Comparison of ENCODE assay signal across 28 mouse cellular contexts in genomic region chr7:114161101-114161500, GRCm38 (mm10). TPM values are rescaled to one million over a fixed set of nuclear protein-coding genes. Genes with fewer than 3 reads are reported as not detected.
DNase-seq lines count a peak whose midpoint lies in the region; ATAC-seq and TF ChIP-seq lines count a peak whose summit lies in the region.
"Had no signal": no experiment of that assay in that cellular context is flagged by ENCODE, and none has a peak within 500 bp of the region (broad histone marks: within the 10 kb centered on the region; RNA-seq: fewer than 3 reads in every experiment).

No protein-coding gene starts in this region.

- no peaks in the 10 kb centered on the region for H3K36me3 ChIP-seq in thymus, adult 2 months (ENCODE audit: control insufficient read depth, insufficient read depth, low read length)
- H3K36me3 ChIP-seq: embryonic facial prominence, embryonic 13.5 days; forebrain, embryonic 12.5 days; hindbrain, embryonic 12.5 days; limb, embryonic 12.5 days; midbrain, embryonic 13.5 days; neural tube, embryonic 13.5 days had no signal

- ATAC-seq in hematopoietic stem cell, adult 5-6 weeks (replicated peaks in 1 of 2; ENCODE audit: insufficient read depth in 1 of 2, low FRiP score in 2 of 2, low TSS enrichment in 1 of 2, low read depth in 1 of 2, poor library complexity in 2 of 2, severe bottlenecking in 2 of 2): peak; percentile 27 to 48; a peak in 1 of 4 replicates
- ATAC-seq: midbrain, embryonic 13.5 days; Patski had no signal

- H3K27me3 ChIP-seq in thymus, adult 2 months (ENCODE audit: control insufficient read depth, insufficient read depth, low read length): no peaks in the 10 kb centered on the region
- H3K27me3 ChIP-seq: embryonic facial prominence, embryonic 13.5 days; forebrain, embryonic 12.5 days; hindbrain, embryonic 12.5 days; limb, embryonic 12.5 days; midbrain, embryonic 13.5 days; Patski had no signal

- DNase-seq in thymus, postnatal 0 days (ENCODE audit: low spot score): peak; percentile 66
- DNase-seq in thymus, adult 2 months: no peak
- peak; percentile 65 for DNase-seq in naive thymus-derived CD4-positive, alpha-beta T cell, adult 2 months (ENCODE audit: low read depth)
- DNase-seq in thymus, postnatal 4 days: peak; percentile 47
- no peak for DNase-seq in left cerebral cortex, adult 2 months (ENCODE audit: extremely low spot score in 1 of 2, low spot score in 2 of 2)
- DNase-seq in spleen, postnatal 10 days (ENCODE audit: low spot score in 2 of 2): no peak
- no peak for DNase-seq in retina, postnatal 1 day
- DNase-seq: adrenal gland, adult 8-10 months; cerebellum, adult 18-20 months; cerebellum, postnatal 25 days; embryo, embryonic 11 days; gastrocnemius, postnatal 10 days; heart, adult 11 months; kidney, adult 2 months; lung, adult 18-20 months; lung, postnatal 10 days; right cerebral cortex, adult 18-20 months had no signal

- intact Hi-C loops in left cerebral cortex, adult 2 months (cut with DNase I): no loop called here

- H3K27ac ChIP-seq in thymus, adult 2 months (ENCODE audit: control insufficient read depth, insufficient read depth, low read length): no peak overlapping the region
- no peak overlapping the region for H3K27ac ChIP-seq in left cerebral cortex, adult 2 months
- H3K27ac ChIP-seq: embryonic facial prominence, embryonic 13.5 days; forebrain, embryonic 12.5 days; hindbrain, embryonic 12.5 days; kidney, postnatal 0 days; limb, embryonic 12.5 days; midbrain, embryonic 13.5 days; neural tube, embryonic 13.5 days had no signal

- no peak for TF ChIP-seq CTCF in thymus, adult 2 months (IDR thresholded peaks at IDR 0.05; ENCODE audit: borderline replicate concordance, control insufficient read depth, extremely low read depth, insufficient read depth, low read length, poor library complexity)
- TF ChIP-seq CTCF in left cerebral cortex, adult 2 months (IDR thresholded peaks at IDR 0.05): no peak

- 4% methylated on average over 8 of the region's 8 CpGs for WGBS in thymus, adult 2 months

- peaks cover 31% of the 10 kb centered on the region for H3K4me1 ChIP-seq in thymus, adult 2 months (replicated peaks; ENCODE audit: control insufficient read depth, insufficient read depth, low read length)
- H3K4me1 ChIP-seq: embryonic facial prominence, embryonic 13.5 days; forebrain, embryonic 12.5 days; hindbrain, embryonic 12.5 days; limb, embryonic 12.5 days; megakaryocyte, embryonic 14.5 days; midbrain, embryonic 13.5 days; neural tube, embryonic 13.5 days had no signal

- no peak for TF ChIP-seq POLR2A in thymus, adult 2 months (IDR thresholded peaks at IDR 0.05; ENCODE audit: control insufficient read depth, extremely low read depth, insufficient read depth, low read length, poor library complexity)

- no peak overlapping the region for H3K4me3 ChIP-seq in thymus, adult 2 months (ENCODE audit: control insufficient read depth, insufficient read depth, low read length)
- no peak overlapping the region for H3K4me3 ChIP-seq in left cerebral cortex, adult 2 months
- H3K4me3 ChIP-seq: embryonic facial prominence, embryonic 13.5 days; erythroblast, embryonic 14.5 days; forebrain, embryonic 12.5 days; hindbrain, embryonic 12.5 days; limb, embryonic 12.5 days; megakaryocyte, embryonic 14.5 days; midbrain, embryonic 13.5 days; neural tube, embryonic 13.5 days had no signal

RNA-seq across cellular contexts. Expression of gene Rras2, which starts 43.5 kb away (rescaled TPM):
- polyA plus RNA-seq in thymus, postnatal 0 days (2015; fragmentation: Nextera tagmentation; extraction: Ambion mirVana): 56.8 and 58.2 TPM in 2 replicates
- 27.4 and 37.2 TPM in 2 replicates for polyA plus RNA-seq in thymus, adult 2 months (2012; rRNA removed)
- total RNA-seq in hematopoietic stem cell, adult 5-6 weeks (2017): 9.2 and 12.4 TPM in 2 replicates
- total RNA-seq in left cerebral cortex, adult 2 months (2021): 10 to 100 TPM; 16.4 to 20.8 TPM
- polyA plus RNA-seq: erythroblast, embryonic 14.5 days had no signal

Comparison
In these comparisons a context has a peak if more than half of its experiments do, and no peak if none do; other contexts are left out.
1. DNase-seq: peak in thymus, postnatal 0 days (single experiment), naive thymus-derived CD4-positive, alpha-beta T cell, adult 2 months (single experiment) and thymus, postnatal 4 days (single experiment); none in thymus, adult 2 months (single experiment), left cerebral cortex, adult 2 months (0 of 2), spleen, postnatal 10 days (0 of 2) and retina, postnatal 1 day (single experiment).